Mouse (Mus musculus) neural tube, embryonic 13.5 days (tissue): ENCODE data around the gene Rnf215. TPM values are rescaled to one million over a fixed set of nuclear protein-coding genes. Genes with fewer than 3 reads are reported as not detected.
"Not testable (repeated sequence)": the region's sequence is repeated elsewhere in the genome, so short reads cannot be mapped to it uniquely, and the experiment has no call there.

Experiments
- ATAC-seq: fragments of 200-750 bp; cut with Nextera tagmentation; 2 replicates; pipeline ENCODE4 v1.8.0; 2017; ENCODE audit warnings: low read depth, mild to moderate bottlenecking, moderate TSS enrichment, moderate library complexity
- H3K27ac ChIP-seq: fragments of 300-500 bp; sonication (generic); replicated peaks from 2 replicates; pipeline ENCODE4 v1.5.1; 2015; ENCODE audit warnings: moderate library complexity, mild to moderate bottlenecking, inconsistent platforms
- H3K27me3 ChIP-seq: fragments of 300-500 bp; sonication (generic); 2 replicates; pipeline ENCODE4 v1.6.1; 2015; ENCODE audit warnings: mild to moderate bottlenecking, inconsistent platforms
- H3K36me3 ChIP-seq: fragments of 300-500 bp; sonication (generic); 2 replicates; pipeline ENCODE4 v1.6.1; 2015; ENCODE audit warnings: mild to moderate bottlenecking, inconsistent platforms
- H3K4me1 ChIP-seq: fragments of 300-500 bp; sonication (generic); replicated peaks from 2 replicates; pipeline ENCODE4 v1.6.1; 2015; ENCODE audit warnings: inconsistent platforms
- H3K4me2 ChIP-seq: fragments of 300-500 bp; sonication (generic); 2 replicates; pipeline ENCODE4 v1.6.1; 2015; ENCODE audit warnings: inconsistent platforms, mild to moderate bottlenecking, moderate library complexity
- H3K4me3 ChIP-seq: fragments of 300-500 bp; sonication (generic); 2 replicates; pipeline ENCODE4 v1.5.1; 2015; ENCODE audit warnings: mild to moderate bottlenecking, inconsistent platforms
- H3K9ac ChIP-seq: fragments of 300-500 bp; sonication (generic); 2 replicates; pipeline ENCODE4 v1.6.1; 2015; ENCODE audit warnings: moderate library complexity, mild to moderate bottlenecking, inconsistent platforms
- H3K9me3 ChIP-seq: fragments of 300-500 bp; sonication (generic); 2 replicates; pipeline ENCODE4 v1.6.1; 2016; ENCODE audit warnings: inconsistent platforms
- WGBS: fragments of 180-500 bp; shearing (Covaris S2); methylation state at CpG from one replicate; pipeline ENCODE4 v1.1.7; 2015; 5-methylcytosine and 5-hydroxymethylcytosine counted together
- polyA plus RNA-seq: library from polyadenylated mRNA; unstranded; fragments of >200 nt; fragmentation: Nextera tagmentation; extraction: Ambion mirVana; gene quantifications from 2 replicates; pipeline ENCODE4 v1.2.1, GENCODE M21; 2015

Gene Rnf215
- polyA plus RNA-seq, 1 experiment from 2014 or later = 43.7 TPM

DNA sequence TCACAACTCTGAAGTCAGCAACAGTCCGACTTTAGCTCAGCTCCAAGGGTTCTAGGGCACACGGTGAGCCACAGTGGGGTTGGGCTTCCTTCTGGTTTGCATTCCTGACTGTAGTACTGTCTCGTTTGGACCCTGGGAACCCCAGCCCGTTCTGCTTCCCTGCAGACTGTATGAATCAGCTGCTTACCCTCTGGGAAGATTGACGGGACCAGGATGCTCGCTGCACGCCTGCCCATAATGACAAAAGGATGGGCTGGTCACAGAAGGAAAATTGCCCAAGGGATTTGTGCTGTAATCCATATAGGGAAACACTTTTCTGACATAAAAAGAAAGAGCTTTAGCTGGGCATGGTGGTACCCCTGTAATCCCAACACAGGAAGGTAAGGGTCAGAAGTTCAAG is 36.2 kb upstream of the Rnf215 start:
- Histone ChIP-seq H3K4me3 (no peak overlapping the region), H3K27me3 (no peaks in the 10 kb centered on the region), H3K27ac (no peak overlapping the region), H3K36me3 (peaks cover 8% of the 10 kb centered on the region; the same call in 1 of the 2 replicates), H3K4me1 (peaks cover 36% of the 10 kb centered on the region), H3K9me3 (no peaks in the 10 kb centered on the region), H3K9ac (no peak overlapping the region), H3K4me2 (no peak overlapping the region)
- WGBS = 75% methylated on average over 7 of the region's 7 CpGs
- no peak for ATAC-seq

DNA sequence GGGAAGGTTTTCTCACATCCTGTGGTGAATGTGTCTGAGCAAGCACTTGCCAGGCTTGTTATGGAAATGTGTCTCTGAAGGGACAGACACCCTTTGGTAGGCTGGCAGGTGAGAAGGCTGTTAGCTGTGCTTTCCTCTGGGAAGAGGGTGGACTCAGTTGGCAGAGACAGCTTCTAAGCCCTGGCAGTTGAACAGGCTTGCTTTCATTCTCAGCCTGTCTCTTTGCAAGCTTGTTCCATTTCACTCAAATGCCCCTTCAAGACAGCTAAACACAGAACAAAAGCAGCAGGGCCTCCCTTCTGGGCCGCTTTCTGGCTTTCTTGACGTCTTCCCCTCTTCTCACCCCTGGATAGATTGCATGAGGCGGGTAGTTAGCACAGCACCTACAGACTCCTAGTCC is 35.6 kb upstream of the Rnf215 start:
- Histone ChIP-seq H3K9ac (no peak overlapping the region), H3K27me3 (no peaks in the 10 kb centered on the region), H3K9me3 (no peaks in the 10 kb centered on the region), H3K4me3 (no peak overlapping the region), H3K36me3 (peaks cover 8% of the 10 kb centered on the region; the same call in 1 of the 2 replicates), H3K4me2 (no peak overlapping the region), H3K4me1 (peaks cover 29% of the 10 kb centered on the region), H3K27ac (no peak overlapping the region)
- 70% methylated on average over 3 of the region's 3 CpGs for WGBS
- ATAC-seq = no peak

DNA sequence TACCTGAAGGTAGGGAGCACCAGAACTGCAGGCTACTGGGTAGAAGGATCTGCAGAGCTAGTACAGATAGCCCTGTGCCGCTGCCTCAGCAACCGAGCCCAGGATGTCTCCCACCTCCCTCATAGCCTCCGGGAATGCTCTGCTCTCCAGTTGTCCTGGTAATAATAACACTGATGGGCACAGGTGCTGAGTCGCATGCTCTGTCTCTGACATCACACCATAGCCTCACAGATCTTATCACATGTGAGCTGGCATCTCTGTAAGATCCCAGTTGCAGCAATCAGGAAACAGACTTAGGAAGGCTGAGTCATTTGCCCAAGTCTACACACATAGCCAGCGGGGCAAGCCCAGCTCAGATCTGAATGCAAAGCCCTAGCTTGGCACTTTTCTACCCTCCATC is 33.2 kb upstream of the Rnf215 start:
- no peak overlapping the region for H3K4me2 ChIP-seq
- no peaks in the 10 kb centered on the region for H3K27me3 ChIP-seq
- H3K9ac ChIP-seq = peak overlapping the region; percentile 12; the same call in 1 of the 2 replicates
- H3K4me3 ChIP-seq = no peak overlapping the region
- ATAC-seq = no peak
- peaks cover 8% of the 10 kb centered on the region; the same call in 1 of the 2 replicates for H3K36me3 ChIP-seq
- WGBS = 89% methylated on average over 5 of the region's 5 CpGs
- H3K9me3 ChIP-seq = no peaks in the 10 kb centered on the region
- peaks cover 11% of the 10 kb centered on the region for H3K4me1 ChIP-seq
- no peak overlapping the region for H3K27ac ChIP-seq

DNA sequence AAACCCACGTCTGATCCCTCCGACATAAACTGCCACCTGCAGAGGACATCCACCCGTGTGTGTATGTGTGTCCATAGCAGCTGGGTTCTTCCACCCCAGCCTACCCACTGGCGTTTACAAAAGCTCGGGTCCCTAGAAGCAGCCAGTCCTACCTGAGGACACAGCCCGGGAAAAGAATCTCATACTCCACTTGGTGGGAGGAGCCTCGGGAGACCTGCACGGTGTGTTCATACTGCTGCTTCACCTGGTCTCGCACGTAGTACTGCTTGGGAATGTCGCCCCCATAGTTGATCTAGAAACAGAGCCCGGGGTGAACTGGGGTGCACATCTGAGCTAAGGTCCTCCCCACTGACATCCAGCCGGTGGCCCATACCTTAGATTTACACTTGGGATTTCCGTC is 31.5 kb upstream of the Rnf215 start:
- no peaks in the 10 kb centered on the region for H3K27me3 ChIP-seq
- no peaks in the 10 kb centered on the region for H3K9me3 ChIP-seq
- H3K27ac ChIP-seq = no peak overlapping the region
- H3K4me2 ChIP-seq = no peak overlapping the region
- H3K4me1 ChIP-seq = no peaks in the 10 kb centered on the region
- WGBS = 89% methylated on average over 14 of the region's 14 CpGs
- ATAC-seq = no peak
- H3K4me3 ChIP-seq = no peak overlapping the region
- H3K9ac ChIP-seq = no peak overlapping the region
- peaks cover 15% of the 10 kb centered on the region; the same call in 1 of the 2 replicates for H3K36me3 ChIP-seq

DNA sequence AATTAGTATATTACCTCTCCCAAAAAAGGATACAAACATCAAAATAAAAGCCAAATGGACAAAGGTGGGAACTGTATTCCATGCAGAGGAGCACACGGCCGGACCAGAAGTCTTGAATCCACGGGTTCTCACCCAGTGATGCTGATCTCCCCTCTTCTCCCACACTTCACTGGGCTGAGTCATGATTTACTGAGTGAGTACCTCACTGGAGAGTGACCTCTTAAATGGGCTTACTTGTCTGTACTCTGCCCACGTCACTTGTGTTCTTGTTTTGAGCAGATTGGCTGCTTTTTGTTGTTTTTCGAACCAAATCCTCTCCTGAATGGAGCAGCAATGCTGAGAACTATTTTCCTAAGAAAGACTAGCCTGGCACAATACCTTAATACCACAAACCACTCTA is 30.0 kb upstream of the Rnf215 start:
- Histone ChIP-seq H3K27ac (no peak overlapping the region), H3K9me3 (no peaks in the 10 kb centered on the region), H3K27me3 (no peaks in the 10 kb centered on the region), H3K36me3 (peaks cover 25% of the 10 kb centered on the region; the same call in 1 of the 2 replicates), H3K4me2 (no peak overlapping the region), H3K9ac (no peak overlapping the region), H3K4me3 (no peak overlapping the region), H3K4me1 (no peaks in the 10 kb centered on the region)
- 71% methylated on average over 5 of the region's 5 CpGs for WGBS
- no peak for ATAC-seq

DNA sequence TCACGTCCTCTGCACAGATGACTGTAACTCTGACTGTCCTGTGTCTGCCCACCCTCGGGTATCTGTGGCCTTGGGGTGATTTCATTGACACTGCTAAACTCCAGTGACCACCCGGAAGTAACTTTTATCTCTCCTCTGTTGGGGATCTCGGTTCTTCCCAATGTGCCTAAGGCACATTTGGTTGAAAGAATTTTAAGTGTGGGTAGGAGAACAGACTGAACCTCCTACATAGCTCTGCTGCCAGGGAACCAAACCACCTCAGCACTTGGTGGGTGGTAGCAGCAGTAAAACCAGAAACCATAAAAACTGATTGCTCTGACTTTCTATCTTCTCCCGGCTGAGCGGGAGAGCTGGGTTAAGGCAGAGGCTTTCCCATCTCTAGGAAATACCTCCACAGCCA is 29.6 kb upstream of the Rnf215 start:
- no peaks in the 10 kb centered on the region for H3K9me3 ChIP-seq
- H3K9ac ChIP-seq = no peak overlapping the region
- WGBS = 16% methylated on average over 6 of the region's 6 CpGs
- no peaks in the 10 kb centered on the region for H3K4me1 ChIP-seq
- H3K4me3 ChIP-seq = no peak overlapping the region
- H3K4me2 ChIP-seq = no peak overlapping the region
- H3K36me3 ChIP-seq = peaks cover 28% of the 10 kb centered on the region; the same call in 1 of the 2 replicates
- no peak for ATAC-seq
- no peak overlapping the region for H3K27ac ChIP-seq
- H3K27me3 ChIP-seq = no peaks in the 10 kb centered on the region

DNA sequence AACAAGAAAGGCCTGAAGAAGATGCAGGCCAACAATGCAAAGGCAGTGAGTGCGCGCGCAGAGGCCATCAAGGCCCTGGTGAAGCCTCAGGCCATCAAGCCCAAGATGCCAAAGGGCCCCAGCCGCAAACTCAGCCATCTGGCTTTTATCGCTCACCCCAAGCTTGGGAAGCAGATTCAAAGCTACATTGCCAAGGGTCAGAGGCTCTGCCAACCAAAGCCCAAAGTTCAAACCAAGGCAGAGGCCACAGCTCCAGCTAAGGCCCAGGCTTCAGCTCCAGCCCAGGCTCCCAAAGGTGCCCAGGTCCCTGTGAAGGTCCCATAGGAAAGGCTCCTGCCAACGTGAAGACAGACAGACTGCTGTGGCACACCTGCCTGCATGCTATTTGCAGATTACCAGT is 27.1 kb upstream of the Rnf215 start:
- H3K27me3 ChIP-seq, H3K9ac ChIP-seq, H3K4me3 ChIP-seq, H3K4me2 ChIP-seq, H3K27ac ChIP-seq, H3K9me3 ChIP-seq, H3K4me1 ChIP-seq, ATAC-seq: not testable (repeated sequence)
- H3K36me3 ChIP-seq = peaks cover 37% of the 10 kb centered on the region; the same call in 1 of the 2 replicates
- 93% methylated on average over 6 of the region's 6 CpGs for WGBS

DNA sequence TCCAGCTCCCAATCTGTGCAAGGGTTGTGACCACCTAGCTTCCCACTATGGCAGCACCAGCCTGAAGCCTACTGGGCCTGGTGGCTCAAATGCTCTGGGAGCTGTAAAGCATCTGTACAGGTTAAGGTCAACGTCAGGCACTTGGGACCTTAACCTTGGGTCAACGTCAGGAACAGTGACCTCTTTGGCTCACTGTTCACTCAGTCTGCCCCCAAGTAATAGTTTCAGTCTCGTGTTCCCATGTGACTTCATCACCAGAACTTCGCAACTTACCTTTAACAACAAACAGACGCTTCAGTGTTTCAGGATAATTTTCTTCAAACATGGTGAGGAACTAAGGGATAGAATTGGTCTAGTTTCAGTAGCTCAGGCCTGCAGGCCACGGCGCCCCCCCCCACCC is 26.3 kb upstream of the Rnf215 start:
- Histone ChIP-seq H3K27me3 (no peaks in the 10 kb centered on the region), H3K27ac (no peak overlapping the region), H3K4me3 (no peak overlapping the region), H3K4me1 (no peaks in the 10 kb centered on the region), H3K36me3 (peaks cover 30% of the 10 kb centered on the region; the same call in 1 of the 2 replicates), H3K9me3 (no peaks in the 10 kb centered on the region), H3K4me2 (no peak overlapping the region), H3K9ac (no peak overlapping the region)
- WGBS = 88% methylated on average over 7 of the region's 7 CpGs
- no peak for ATAC-seq

DNA sequence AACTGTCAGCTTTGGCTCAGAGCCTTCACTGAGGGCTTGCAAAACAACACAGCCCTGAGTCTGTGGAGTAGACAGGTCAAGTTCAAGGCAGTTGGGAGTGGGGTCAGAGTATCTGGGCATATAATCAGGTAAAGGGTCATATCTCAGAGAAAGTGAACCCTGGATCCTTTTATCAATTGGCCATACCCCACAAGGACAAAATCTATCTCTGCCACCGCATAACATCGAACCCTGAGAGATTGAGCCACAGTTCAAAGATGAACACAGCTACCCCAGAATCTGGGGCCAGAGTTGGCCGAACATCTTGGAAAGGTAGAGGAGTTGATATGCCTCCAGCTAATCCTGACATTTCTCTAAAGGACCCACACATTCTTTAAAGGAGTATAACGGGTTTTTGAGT is 23.0 kb upstream of the Rnf215 start:
- Histone ChIP-seq H3K4me2 (no peak overlapping the region), H3K9me3 (no peaks in the 10 kb centered on the region), H3K4me3 (no peak overlapping the region), H3K4me1 (peaks cover 8% of the 10 kb centered on the region), H3K36me3 (peaks cover 29% of the 10 kb centered on the region; the same call in 1 of the 2 replicates), H3K27me3 (0 out of 2 replicates have a peak, but pooled peaks cover 6% of the 10 kb centered on the region), H3K27ac (no peak overlapping the region), H3K9ac (no peak overlapping the region)
- ATAC-seq = no peak
- WGBS = 89% methylated on average over 4 of the region's 4 CpGs

DNA sequence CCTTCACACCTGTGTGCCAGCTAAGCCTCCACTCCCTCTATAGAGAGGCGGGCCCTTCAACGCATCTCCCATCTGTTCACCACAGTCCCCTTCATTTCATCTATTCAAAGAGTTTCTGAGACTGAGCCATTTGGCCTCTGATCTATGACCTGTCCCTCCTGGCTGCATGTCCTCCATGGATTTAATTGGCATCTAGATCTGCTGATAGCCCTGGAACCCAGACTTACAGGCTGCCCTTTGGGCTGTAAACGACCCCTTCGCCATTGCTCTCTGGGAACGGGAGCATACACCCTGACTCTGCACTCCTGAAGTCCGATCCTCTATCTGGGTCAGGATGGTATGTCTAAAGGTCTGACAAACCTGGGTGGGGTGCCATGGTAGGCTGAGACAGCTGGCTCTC is 22.1 kb upstream of the Rnf215 start:
- H3K27ac ChIP-seq = no peak overlapping the region
- H3K4me1 ChIP-seq = peaks cover 15% of the 10 kb centered on the region
- no peak overlapping the region for H3K9ac ChIP-seq
- H3K9me3 ChIP-seq = no peaks in the 10 kb centered on the region
- no peak for ATAC-seq
- H3K4me2 ChIP-seq = no peak overlapping the region
- H3K27me3 ChIP-seq = peaks cover 13% of the 10 kb centered on the region; the same call in 1 of the 2 replicates
- peaks cover 28% of the 10 kb centered on the region; the same call in 1 of the 2 replicates for H3K36me3 ChIP-seq
- 85% methylated on average over 6 of the region's 6 CpGs for WGBS
- H3K4me3 ChIP-seq = no peak overlapping the region

DNA sequence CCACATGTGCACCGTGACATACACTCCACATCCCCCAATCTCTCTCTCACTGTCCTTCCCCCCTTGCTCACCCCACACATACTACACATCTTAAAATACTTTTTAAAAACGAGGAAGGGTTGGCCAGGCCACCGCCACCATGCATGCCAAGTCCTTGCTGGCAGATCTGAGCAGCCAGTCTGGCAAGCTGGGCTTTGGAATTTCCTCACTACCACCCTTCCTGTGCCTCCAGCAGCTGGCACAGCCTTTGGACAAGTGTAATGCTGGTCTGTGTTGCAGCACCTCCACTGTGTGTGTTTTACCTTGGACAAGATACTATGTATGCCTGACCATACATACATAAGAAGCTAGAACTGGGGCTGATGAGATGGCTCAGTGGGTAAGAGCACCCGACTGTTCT is 21.5 kb upstream of the Rnf215 start:
- Histone ChIP-seq H3K4me1 (peaks cover 21% of the 10 kb centered on the region), H3K9ac (no peak overlapping the region), H3K4me2 (no peak overlapping the region), H3K27ac (no peak overlapping the region), H3K27me3 (peaks cover 13% of the 10 kb centered on the region; the same call in 1 of the 2 replicates), H3K36me3 (peaks cover 22% of the 10 kb centered on the region; the same call in 1 of the 2 replicates), H3K9me3 (no peaks in the 10 kb centered on the region), H3K4me3 (no peak overlapping the region)
- ATAC-seq = no peak
- 87% methylated on average over 4 of the region's 4 CpGs for WGBS

DNA sequence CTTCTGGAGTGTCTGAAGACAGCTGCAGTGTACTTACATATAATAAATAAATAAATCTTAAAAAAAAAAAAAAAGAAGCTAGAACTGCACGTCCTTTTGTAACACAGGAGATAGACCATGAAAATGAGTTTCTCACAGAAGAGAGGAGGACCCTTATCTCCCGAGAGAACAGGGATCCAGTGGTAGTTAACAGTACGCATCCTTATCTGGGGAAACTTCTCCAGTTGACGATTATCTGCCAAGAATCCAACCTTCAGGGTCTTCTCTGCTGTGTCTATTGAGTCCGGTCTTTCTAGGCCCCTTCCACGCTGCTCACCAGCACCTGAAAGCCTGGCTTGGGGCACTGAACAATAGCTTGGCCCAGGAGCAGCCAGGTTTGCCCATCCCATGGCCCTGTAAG is 21.0 kb upstream of the Rnf215 start:
- Histone ChIP-seq H3K4me2 (no peak overlapping the region), H3K36me3 (peaks cover 17% of the 10 kb centered on the region; the same call in 1 of the 2 replicates)
- 85% methylated on average over 6 of the region's 6 CpGs for WGBS

DNA sequence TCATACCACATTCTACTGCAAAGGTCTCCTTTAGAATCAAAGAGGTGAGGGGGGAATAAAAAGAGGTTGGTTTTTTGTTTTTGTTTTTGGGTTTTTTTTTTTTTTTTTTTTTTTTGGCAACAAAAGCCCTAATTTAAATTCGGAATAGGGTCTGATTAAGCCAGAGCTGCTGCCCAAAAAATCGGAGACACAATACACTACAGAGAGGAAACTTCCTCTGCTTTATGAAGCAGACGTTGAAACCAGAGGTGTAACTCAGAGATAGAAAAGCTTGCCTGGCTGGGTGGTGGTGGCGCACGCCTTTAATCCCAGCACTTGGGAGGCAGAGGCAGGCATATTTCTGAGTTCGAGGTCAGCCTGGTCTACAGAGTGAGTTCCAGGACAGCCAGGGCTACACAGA is 20.5 kb upstream of the Rnf215 start:
- H3K4me3 ChIP-seq, H3K9me3 ChIP-seq, ATAC-seq, H3K27ac ChIP-seq, H3K4me2 ChIP-seq, H3K9ac ChIP-seq: not testable (repeated sequence)
- H3K27me3 ChIP-seq = peaks cover 22% of the 10 kb centered on the region
- peaks cover 27% of the 10 kb centered on the region for H3K4me1 ChIP-seq
- H3K36me3 ChIP-seq = peaks cover 12% of the 10 kb centered on the region; the same call in 1 of the 2 replicates
- WGBS = 82% methylated on average over 6 of the region's 6 CpGs

More for the DNA sequence above, 21.0 kb upstream of the Rnf215 start:
- H3K4me1 ChIP-seq = peaks cover 25% of the 10 kb centered on the region
- H3K4me3 ChIP-seq = no peak overlapping the region
- no peak overlapping the region for H3K9ac ChIP-seq
- H3K27ac ChIP-seq = no peak overlapping the region
- no peaks in the 10 kb centered on the region for H3K9me3 ChIP-seq
- H3K27me3 ChIP-seq = peaks cover 17% of the 10 kb centered on the region; the same call in 1 of the 2 replicates
- no peak for ATAC-seq
